Mouse (Mus musculus) lung, adult 2 months (tissue): Measurements from ENCODE around the gene Tarbp1. TPM values are rescaled to one million over a fixed set of nuclear protein-coding genes. Genes with fewer than 3 reads are reported as not detected.

Source experiments
- DNase-seq: peaks from one replicate; pipeline ENCODE4 v3.0.0; 2022
- H3K4me1 ChIP-seq: fragments of 200-500 bp; 2 replicates; pipeline ENCODE4 v1.6.1; 2011; ENCODE audit warnings: low read length; ENCODE audit not compliant: control insufficient read depth, insufficient read depth
- H3K4me3 ChIP-seq: fragments of 200-500 bp; replicated peaks from 2 replicates; pipeline ENCODE3; 2011; ENCODE audit warnings: low read depth, mild to moderate bottlenecking, control low read depth, low read length; ENCODE audit errors: extremely low read depth
- CTCF ChIP-seq: fragments of 200-500 bp; IDR thresholded peaks from 2 replicates; pipeline ENCODE4 v1.5.1; 2011; ENCODE audit warnings: mild to moderate bottlenecking, low read length, control low read depth; ENCODE audit not compliant: insufficient read depth
- POLR2A ChIP-seq: fragments of 200-500 bp; IDR thresholded peaks from 2 replicates; pipeline ENCODE4 v1.6.1; 2011; ENCODE audit warnings: low read depth, mild to moderate bottlenecking, control low read depth, low read length, borderline replicate concordance; ENCODE audit errors: extremely low read depth
- WGBS: fragments of 180-500 bp; shearing (Covaris S2); methylation state at CpG from one replicate; pipeline ENCODE4 v1.1.7; 2018; 5-methylcytosine and 5-hydroxymethylcytosine counted together
- polyA plus RNA-seq: library from polyadenylated mRNA; depleted of rRNA; stranded (reverse); fragments of >200 nt; gene quantifications from 2 replicates; pipeline ENCODE4 v1.2.3, GENCODE M21; 2012; rRNA removed

The Tarbp1 gene
- polyA plus RNA-seq, 1 experiment: 4.4 TPM

GRCm38 (mm10) chr8:126381299-126381698 is 93.6 kb downstream of the Tarbp1 start:
- H3K4me1 ChIP-seq: no peaks in the 10 kb centered on the region
- WGBS: 67% methylated on average over 7 of the region's 7 CpGs
- H3K4me3 ChIP-seq: no peak overlapping the region
- DNase-seq: no peak
- TF ChIP-seq POLR2A: no peak
- TF ChIP-seq CTCF: no peak

GRCm38 (mm10) chr8:126380141-126380540 is 94.7 kb downstream of the Tarbp1 start:
- no peak for DNase-seq
- TF ChIP-seq POLR2A: no peak
- TF ChIP-seq CTCF: no peak
- Histone ChIP-seq H3K4me1 (no peaks in the 10 kb centered on the region), H3K4me3 (no peak overlapping the region)
- 39% methylated on average over 2 of the region's 2 CpGs for WGBS

- WGBS: 76% methylated on average over 6 of the region's 6 CpGs
- Histone ChIP-seq H3K4me1 (no peaks in the 10 kb centered on the region), H3K4me3 (no peak overlapping the region)
- TF ChIP-seq POLR2A: no peak
- no peak for TF ChIP-seq CTCF
- DNase-seq: no peak
These were observed 95.3 kb downstream of the Tarbp1 start for GRCm38 (mm10) chr8:126379580-126379979.

Other genes starting within 250 kb of the Tarbp1 start
- gene Slc35f3, start 176.5 kb downstream of the Tarbp1 start, polyA plus RNA-seq: 0.35 and 0.91 TPM in 2 replicates
- gene Coa6, start 52.5 kb downstream of the Tarbp1 start, polyA plus RNA-seq: 31.2 and 48.4 TPM in 2 replicates
- gene Irf2bp2, start 118.9 kb upstream of the Tarbp1 start, polyA plus RNA-seq: 81.2 and 127 TPM in 2 replicates